Mouse (Mus musculus) MEL (cell line): ENCODE results near the gene Gm28048. TPM values are rescaled to one million over a fixed set of nuclear protein-coding genes. Genes with fewer than 3 reads are reported as not detected.
A peak's percentile ranks its signal among the peaks of the same experiment; 100 is the strongest.

Experiments
- DNase-seq: peaks from one replicate; pipeline ENCODE4 v3.0.0; 2011; ENCODE audit warnings: low read depth, low spot score
- H3K27ac ChIP-seq: 2 replicates; pipeline ENCODE4 v1.5.1; 2012; ENCODE audit warnings: low read depth, mild to moderate bottlenecking, control low read depth, low read length, moderate library complexity; ENCODE audit not compliant: control insufficient read depth
- H3K27me3 ChIP-seq, 2 experiments: fragments of 150-350 bp in 1 of 2; sonication (generic) in 1 of 2; 2 replicates each; pipeline ENCODE4 v1.6.1; 2012; ENCODE audit warnings: low read length in 2 of 2, mild to moderate bottlenecking in 2 of 2, improper control_type of control experiment in 1 of 2, moderate library complexity in 1 of 2; ENCODE audit not compliant: insufficient read depth in 2 of 2, control insufficient read depth in 1 of 2
- H3K36me3 ChIP-seq, 2 experiments: 2 replicates each; pipeline ENCODE4 v1.6.1; 2012 to 2014; ENCODE audit warnings: low read length in 2 of 2, improper control_type of control experiment in 1 of 2, inconsistent platforms in 1 of 2, mild to moderate bottlenecking in 1 of 2; ENCODE audit not compliant: insufficient read depth in 2 of 2, control insufficient read depth in 1 of 2
- H3K4me1 ChIP-seq, 2 experiments: fragments of 150-350 bp in 1 of 2; sonication (generic) in 1 of 2; 2 replicates each; pipeline ENCODE4 v1.6.1; 2012; ENCODE audit warnings: low read length in 2 of 2, improper control_type of control experiment in 1 of 2, mild to moderate bottlenecking in 1 of 2; ENCODE audit not compliant: insufficient read depth in 2 of 2, control insufficient read depth in 1 of 2
- H3K4me3 ChIP-seq, 2 experiments: fragments of 150-350 bp in 1 of 2; sonication (generic) in 1 of 2; 2 replicates each; pipeline ENCODE4 v1.5.1; 2012; ENCODE audit warnings: low read depth in 2 of 2, low read length in 2 of 2, mild to moderate bottlenecking in 2 of 2, moderate library complexity in 2 of 2, control low read depth in 1 of 2, improper control_type of control experiment in 1 of 2; ENCODE audit not compliant: control insufficient read depth in 1 of 2, insufficient read depth in 1 of 2
- H3K79me2 ChIP-seq: 2 replicates; pipeline ENCODE4 v1.6.1; 2012; ENCODE audit warnings: mild to moderate bottlenecking, low read length, moderate library complexity; ENCODE audit not compliant: control insufficient read depth, poor library complexity, insufficient read depth
- H3K9ac ChIP-seq: 2 replicates; pipeline ENCODE4 v1.6.1; 2012; ENCODE audit warnings: low read depth, mild to moderate bottlenecking, control low read depth, low read length, moderate library complexity; ENCODE audit not compliant: control insufficient read depth, poor library complexity, severe bottlenecking
- H3K9me3 ChIP-seq: fragments of 150-350 bp; sonication (generic); replicated peaks from 2 replicates; pipeline ENCODE4 v1.6.1; 2012; ENCODE audit warnings: mild to moderate bottlenecking, low read length, improper control_type of control experiment, moderate library complexity; ENCODE audit not compliant: insufficient read depth
- CHD1 ChIP-seq: IDR thresholded peaks from 2 replicates; pipeline ENCODE4 v1.6.1; 2012; ENCODE audit warnings: low read depth, mild to moderate bottlenecking, inconsistent platforms, low read length, improper control_type of control experiment
- CHD2 ChIP-seq: IDR thresholded peaks from 2 replicates; pipeline ENCODE4 v1.6.1; 2011; ENCODE audit warnings: low read length, improper control_type of control experiment
- EP300 ChIP-seq, 2 experiments: IDR thresholded peaks; 2 replicates each; pipeline ENCODE4 v1.6.1; 2011; ENCODE audit warnings: improper control_type of control experiment in 2 of 2, low read length in 2 of 2, low read depth in 1 of 2, mild to moderate bottlenecking in 1 of 2
- ETS1 ChIP-seq: IDR thresholded peaks from 2 replicates; pipeline ENCODE4 v1.6.1; 2012; ENCODE audit warnings: low read depth, mild to moderate bottlenecking, inconsistent platforms, low read length, improper control_type of control experiment, moderate library complexity
- HCFC1 ChIP-seq: IDR thresholded peaks from 2 replicates; pipeline ENCODE4 v1.6.1; 2012; ENCODE audit warnings: low read depth, mild to moderate bottlenecking, inconsistent platforms, low read length, improper control_type of control experiment, moderate library complexity
- KAT2A ChIP-seq: conservative IDR thresholded peaks from 2 replicates; pipeline ENCODE4 v1.6.1; 2012; ENCODE audit warnings: low read depth, low read length, improper control_type of control experiment, inconsistent platforms
- MAX ChIP-seq: IDR thresholded peaks from 2 replicates; pipeline ENCODE4 v1.6.1; 2011; ENCODE audit warnings: low read length, improper control_type of control experiment
- MAZ ChIP-seq: IDR thresholded peaks from 2 replicates; pipeline ENCODE4 v1.6.1; 2012; ENCODE audit warnings: low read depth, mild to moderate bottlenecking, inconsistent platforms, low read length, improper control_type of control experiment
- MXI1 ChIP-seq: IDR thresholded peaks from 2 replicates; pipeline ENCODE4 v1.6.1; 2011; ENCODE audit warnings: mild to moderate bottlenecking, low read depth, low read length, improper control_type of control experiment
- MYB ChIP-seq: IDR thresholded peaks from 2 replicates; pipeline ENCODE4 v1.6.1; 2011; ENCODE audit warnings: mild to moderate bottlenecking, low read depth, low read length, improper control_type of control experiment
- MYC ChIP-seq: IDR thresholded peaks from 2 replicates; pipeline ENCODE4 v1.6.1; 2011; ENCODE audit warnings: low read depth, mild to moderate bottlenecking, low read length, improper control_type of control experiment, moderate library complexity
- NRF1 ChIP-seq: IDR thresholded peaks from 2 replicates; pipeline ENCODE4 v1.6.1; 2014; ENCODE audit warnings: low read depth, mild to moderate bottlenecking, inconsistent platforms, low read length, improper control_type of control experiment, moderate library complexity; ENCODE audit not compliant: poor library complexity, insufficient read depth, severe bottlenecking
- POLR2A ChIP-seq, 2 experiments: IDR thresholded peaks; 2 replicates each; pipeline ENCODE4 v1.6.1; 2011 to 2012; ENCODE audit warnings: low read length in 2 of 2, mild to moderate bottlenecking in 2 of 2, control low read depth in 1 of 2, improper control_type of control experiment in 1 of 2, low read depth in 1 of 2, moderate library complexity in 1 of 2; ENCODE audit not compliant: control insufficient read depth in 1 of 2, insufficient read depth in 1 of 2, poor library complexity in 1 of 2
- POLR2AphosphoS2 ChIP-seq: IDR thresholded peaks from 2 replicates; pipeline ENCODE4 v1.6.1; 2011; ENCODE audit warnings: low read length, improper control_type of control experiment
- POLR2AphosphoS5 ChIP-seq: IDR thresholded peaks from 2 replicates; pipeline ENCODE4 v1.6.1; 2012; ENCODE audit warnings: low read depth, borderline replicate concordance, mild to moderate bottlenecking, inconsistent platforms, low read length, moderate library complexity, mixed read lengths
- RCOR1 ChIP-seq: IDR thresholded peaks from 2 replicates; pipeline ENCODE4 v1.6.1; 2012; ENCODE audit warnings: low read depth, mild to moderate bottlenecking, inconsistent platforms, low read length, improper control_type of control experiment
- SIN3A ChIP-seq: IDR thresholded peaks from 2 replicates; pipeline ENCODE4 v1.6.1; 2012; ENCODE audit warnings: low read length, improper control_type of control experiment, inconsistent platforms
- TCF12 ChIP-seq: IDR thresholded peaks from 2 replicates; pipeline ENCODE4 v1.6.1; 2014; ENCODE audit warnings: low read depth, mild to moderate bottlenecking, inconsistent platforms, low read length, improper control_type of control experiment, moderate library complexity
- UBTF ChIP-seq: IDR thresholded peaks from 2 replicates; pipeline ENCODE4 v1.6.1; 2012; ENCODE audit warnings: low read depth, mild to moderate bottlenecking, inconsistent platforms, low read length, improper control_type of control experiment, moderate library complexity, borderline replicate concordance; ENCODE audit not compliant: insufficient read depth
- ZC3H11A ChIP-seq: IDR thresholded peaks from 2 replicates; pipeline ENCODE4 v1.6.1; 2012; ENCODE audit warnings: low read depth, mild to moderate bottlenecking, inconsistent platforms, low read length, improper control_type of control experiment
- ZKSCAN1 ChIP-seq: IDR thresholded peaks from 2 replicates; pipeline ENCODE4 v1.6.1; 2012; ENCODE audit warnings: low read depth, mild to moderate bottlenecking, inconsistent platforms, low read length, improper control_type of control experiment, moderate library complexity
- polyA plus RNA-seq, 2 experiments: library from polyadenylated mRNA; stranded (reverse) in 1 of 2; unstranded in 1 of 2; fragments of >175 nt in 1 of 2; fragments of >200 nt in 1 of 2; gene quantifications; 2 replicates each; pipeline versions ENCODE4 v1.2.1 to v1.2.4; 2012; ENCODE audit warnings: low replicate concordance in 2 of 2, low read depth in 1 of 2; ENCODE audit not compliant: insufficient read length in 2 of 2, insufficient read depth in 1 of 2, missing spikeins in 1 of 2
- total RNA-seq: library from RNA; depleted of rRNA; stranded (reverse); fragments of 300-350 nt; gene quantifications from 2 replicates; pipeline ENCODE4 v1.2.3, GENCODE M21; 2012

Gm28048 gene
- total and polyA plus RNA-seq, 3 experiments = 8.6 to 15.0 TPM; not detected in 1

- H3K9ac ChIP-seq = peak overlapping the region; percentile 71
- no peak; the same call in 1 of the 2 replicates for TF ChIP-seq KAT2A
- peak; percentile 97 for TF ChIP-seq CHD2
- no peak for TF ChIP-seq UBTF
- no peak for TF ChIP-seq ZC3H11A
- peak; percentile 80; the same call in 1 of the 2 replicates for TF ChIP-seq POLR2AphosphoS5
- 0 out of 2 replicates have a peak, but pooled peaks have one; percentile 8 for TF ChIP-seq MYB
- TF ChIP-seq NRF1 = peak; percentile 83
- peak; percentile 81 for TF ChIP-seq POLR2AphosphoS2
- TF ChIP-seq EP300 (IDR thresholded peaks at IDR 0.05; ENCODE audit: low read depth in 1 of 2, low read length in 2 of 2) = 0 out of 4 replicates have a peak, but pooled peaks of 1 of the 2 experiments have one; percentile 18
- peak; percentile 78 for TF ChIP-seq MAZ
- peak; percentile 14 to 59; a peak in 3 of 4 replicates for TF ChIP-seq POLR2A (IDR thresholded peaks at IDR 0.05; ENCODE audit: control insufficient read depth in 1 of 2, insufficient read depth in 1 of 2, low read depth in 1 of 2, low read length in 2 of 2, poor library complexity in 1 of 2)
- peak; percentile 57; the same call in 1 of the 2 replicates for TF ChIP-seq SIN3A
- no peak for TF ChIP-seq ZKSCAN1
- peak; percentile 70 for TF ChIP-seq HCFC1
- no peak for TF ChIP-seq RCOR1
- TF ChIP-seq ETS1 = 0 out of 2 replicates have a peak, but pooled peaks have one; percentile 58
- peak; percentile 2; the same call in 1 of the 2 replicates for TF ChIP-seq TCF12
- 0 out of 2 replicates have a peak, but pooled peaks have one; percentile 22 for TF ChIP-seq MYC
- TF ChIP-seq CHD1 = no peak
- peak; percentile 67 for TF ChIP-seq MXI1
- no peak for TF ChIP-seq MAX
- H3K27me3 ChIP-seq = no peaks in the 10 kb centered on the region
- peak overlapping the region; percentile 94 for H3K27ac ChIP-seq
- H3K79me2 ChIP-seq = peaks cover 50% of the 10 kb centered on the region
- H3K9me3 ChIP-seq = no peaks in the 10 kb centered on the region
- peak overlapping the region; percentile 74 to 77 for H3K4me3 ChIP-seq
- H3K4me1 ChIP-seq = peaks cover 0 to 13% of the 10 kb centered on the region in 2 experiments; a peak in 2 of 4 replicates
- peaks cover 0 to 25% of the 10 kb centered on the region in 2 experiments; a peak in 3 of 4 replicates for H3K36me3 ChIP-seq
- peak; percentile 95 for DNase-seq
Observed at GRCm38 (mm10) chr11:22972746-22973526, 9.0 kb downstream of the Gm28048 start.
